Mouse (Mus musculus) hindbrain, embryonic 10.5 days (tissue): Measurements from ENCODE around the gene H2-T3. TPM values are rescaled to one million over a fixed set of nuclear protein-coding genes. Genes with fewer than 3 reads are reported as not detected.
"Not testable (repeated sequence)": the region's sequence is repeated elsewhere in the genome, so short reads cannot be mapped to it uniquely, and the experiment has no call there.

Experiments
- DNase-seq: peaks from one replicate; pipeline ENCODE4 v3.0.0-alpha.2; 2017; ENCODE audit warnings: low spot score
- H3K27ac ChIP-seq: fragments of 300-500 bp; sonication (generic); 2 replicates; pipeline ENCODE4 v1.5.1; 2016; ENCODE audit warnings: mild to moderate bottlenecking, moderate library complexity
- H3K27me3 ChIP-seq: fragments of 300-500 bp; sonication (generic); 2 replicates; pipeline ENCODE4 v1.6.1; 2016; ENCODE audit warnings: mild to moderate bottlenecking; ENCODE audit not compliant: poor library complexity, insufficient read depth, severe bottlenecking
- H3K36me3 ChIP-seq: fragments of 300-500 bp; sonication (generic); 2 replicates; pipeline ENCODE4 v1.6.1; 2016; ENCODE audit warnings: mild to moderate bottlenecking, moderate library complexity
- H3K4me1 ChIP-seq: fragments of 300-500 bp; sonication (generic); replicated peaks from 2 replicates; pipeline ENCODE4 v1.6.1; 2016; ENCODE audit warnings: mild to moderate bottlenecking
- H3K4me3 ChIP-seq: fragments of 300-500 bp; sonication (generic); 2 replicates; pipeline ENCODE4 v1.5.1; 2016; ENCODE audit warnings: mild to moderate bottlenecking, moderate library complexity
- H3K9me3 ChIP-seq: fragments of 300-500 bp; sonication (generic); 2 replicates; pipeline ENCODE4 v1.6.1; 2016; ENCODE audit warnings: mild to moderate bottlenecking, moderate library complexity
- WGBS: fragments of 180-500 bp; shearing (Covaris S2); methylation state at CpG from one replicate; pipeline ENCODE4 v1.1.7; 2016; 5-methylcytosine and 5-hydroxymethylcytosine counted together
- polyA plus RNA-seq: library from polyadenylated mRNA; unstranded; fragments of >200 nt; fragmentation: Nextera tagmentation; extraction: Ambion mirVana; gene quantifications from 2 replicates; pipeline ENCODE4 v1.2.1, GENCODE M21; 2016

H2-T3 gene
- polyA plus RNA-seq, 1 experiment from 2014 or later, result not detected

DNA sequence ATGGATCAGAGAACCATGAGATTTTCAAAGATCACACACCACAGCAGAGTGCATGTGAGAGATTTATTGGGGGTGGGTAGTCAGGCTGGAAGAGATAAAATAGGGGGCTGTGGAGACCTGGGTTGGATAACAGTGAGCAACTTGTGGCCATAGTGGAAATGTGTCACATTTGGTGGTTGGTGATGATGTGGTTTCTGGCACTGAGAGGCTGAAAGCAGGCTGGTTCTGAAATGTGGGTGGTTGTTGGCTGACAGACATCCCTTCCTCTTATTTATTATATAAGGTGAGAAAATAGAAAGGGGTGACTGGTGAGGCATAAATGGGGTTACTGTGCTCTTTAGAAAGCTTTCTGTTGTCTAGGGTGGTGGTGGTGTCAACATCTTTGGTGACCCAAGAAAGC lies 20.3 kb downstream of the H2-T3 start:
- no peak for DNase-seq
- no peaks in the 10 kb centered on the region for H3K9me3 ChIP-seq
- H3K27ac ChIP-seq, result no peak overlapping the region
- peaks cover 11% of the 10 kb centered on the region; the same call in 1 of the 2 replicates for H3K4me1 ChIP-seq
- H3K36me3 ChIP-seq, result no peaks in the 10 kb centered on the region
- H3K27me3 ChIP-seq, result peaks cover 56% of the 10 kb centered on the region
- no peak overlapping the region for H3K4me3 ChIP-seq

DNA sequence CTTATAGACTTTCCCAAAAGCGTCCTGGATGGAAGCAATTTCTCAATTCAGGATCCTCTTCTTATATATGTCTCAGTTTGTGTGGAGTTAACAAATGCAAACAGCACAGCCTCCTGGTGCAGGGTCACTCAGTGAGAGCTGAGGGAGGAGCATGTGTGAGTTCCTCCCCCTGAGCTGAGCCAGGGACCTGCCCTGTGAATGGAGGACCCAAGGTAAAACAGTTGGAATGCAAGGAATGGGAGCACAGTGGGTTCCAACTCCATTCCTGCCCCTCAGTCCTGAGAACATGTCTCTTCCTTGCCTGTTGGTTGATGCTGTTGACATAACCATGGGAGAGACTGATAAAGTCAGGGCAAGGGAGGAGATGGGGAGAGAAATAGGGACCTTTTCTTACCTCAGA lies 21.0 kb downstream of the H2-T3 start:
- 25% methylated on average over 1 of the region's 1 CpGs for WGBS
- not testable (repeated sequence) for H3K27ac ChIP-seq, H3K9me3 ChIP-seq, DNase-seq, H3K4me3 ChIP-seq, H3K36me3 ChIP-seq
- Histone ChIP-seq H3K4me1 (peaks cover 11% of the 10 kb centered on the region; the same call in 1 of the 2 replicates), H3K27me3 (peaks cover 63% of the 10 kb centered on the region)

DNA sequence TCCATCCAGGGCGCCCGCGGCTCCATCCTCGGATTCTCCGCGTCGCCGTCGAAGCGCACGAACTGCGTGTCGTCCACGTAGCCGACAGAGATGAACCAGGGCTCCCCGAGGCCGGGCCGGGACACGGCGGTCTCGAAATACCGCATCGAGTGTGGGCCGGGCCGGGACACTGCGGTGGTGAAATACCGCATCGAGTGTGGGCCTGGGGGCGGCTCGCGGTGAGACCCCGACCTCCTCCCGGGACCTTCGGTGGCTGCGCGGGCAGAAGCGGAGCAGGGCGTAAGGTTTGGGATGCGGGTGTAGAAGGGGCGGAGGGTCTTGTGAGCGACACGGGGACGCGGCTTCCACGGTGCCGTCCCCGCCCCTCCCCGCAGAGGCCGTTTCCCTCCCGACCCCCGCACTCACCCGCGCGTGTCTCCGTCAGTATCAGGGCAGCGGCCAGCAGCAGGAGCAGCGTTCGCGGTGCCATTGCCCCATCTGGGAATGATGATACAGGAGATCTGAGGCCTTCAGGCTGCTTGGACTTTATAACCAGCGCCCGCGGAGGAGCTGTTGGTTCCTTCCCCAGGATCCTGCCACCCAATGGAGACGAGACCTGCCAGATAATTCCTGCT lies 21.9 kb downstream of the H2-T3 start, which contains the start of gene Gm8909:
Gm8909 (minus strand) TSS at position 499 of the 614 bp plus-strand sequence.
- Histone ChIP-seq H3K9me3 (no peaks in the 10 kb centered on the region), H3K36me3 (no peaks in the 10 kb centered on the region), H3K27me3 (peaks cover 72% of the 10 kb centered on the region), H3K4me3 (peak within 1 kb of the TSS; percentile 42), H3K27ac (no peak within 1 kb of the TSS), H3K4me1 (peaks cover 11% of the 10 kb centered on the region; the same call in 1 of the 2 replicates)
- DNase-seq, result no peak
- 1% methylated on average over 63 of the region's 63 CpGs for WGBS

DNA sequence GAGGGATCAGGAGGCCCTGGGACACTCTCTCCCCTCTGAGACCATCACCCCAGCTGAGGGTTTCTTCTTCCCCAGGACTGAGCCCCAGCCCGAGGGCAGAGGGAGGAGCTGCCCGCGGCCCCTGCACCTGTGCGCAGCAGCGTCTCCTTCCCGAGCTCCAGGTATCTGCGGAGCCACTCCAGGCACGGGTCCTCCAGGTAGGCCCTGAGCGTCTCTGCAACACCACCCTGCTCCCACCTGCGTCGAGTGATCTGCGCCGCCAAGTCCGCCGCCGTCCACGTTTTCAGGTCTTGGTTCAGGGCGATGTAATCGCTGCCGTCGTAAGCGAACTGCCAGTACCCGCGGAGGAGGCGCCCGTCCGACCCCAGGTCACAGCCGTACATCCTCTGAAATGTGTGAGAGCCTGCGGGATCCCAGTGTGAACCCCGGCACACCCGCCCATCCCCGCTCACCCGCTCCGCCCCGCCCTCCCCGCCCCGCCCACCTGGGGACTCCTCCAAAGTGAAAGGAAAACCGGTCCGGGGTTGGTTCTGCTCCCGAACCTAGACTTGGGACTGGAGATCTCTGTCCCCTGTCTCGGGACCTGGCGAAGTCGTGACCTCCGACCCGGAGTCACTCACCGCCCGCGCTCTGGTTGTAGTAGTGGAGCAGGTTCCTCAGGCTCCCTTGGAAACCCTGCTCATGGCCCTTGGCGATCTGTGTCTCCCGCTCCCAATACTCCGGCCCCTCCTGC lies 22.6 kb downstream of the H2-T3 start:
- Histone ChIP-seq H3K27me3 (peaks cover 79% of the 10 kb centered on the region), H3K27ac (no peak overlapping the region), H3K9me3 (no peaks in the 10 kb centered on the region), H3K4me1 (peaks cover 11% of the 10 kb centered on the region; the same call in 1 of the 2 replicates), H3K4me3 (peak overlapping the region; percentile 42), H3K36me3 (no peaks in the 10 kb centered on the region)
- WGBS, result 1% methylated on average over 51 of the region's 51 CpGs
- DNase-seq, result no peak

DNA sequence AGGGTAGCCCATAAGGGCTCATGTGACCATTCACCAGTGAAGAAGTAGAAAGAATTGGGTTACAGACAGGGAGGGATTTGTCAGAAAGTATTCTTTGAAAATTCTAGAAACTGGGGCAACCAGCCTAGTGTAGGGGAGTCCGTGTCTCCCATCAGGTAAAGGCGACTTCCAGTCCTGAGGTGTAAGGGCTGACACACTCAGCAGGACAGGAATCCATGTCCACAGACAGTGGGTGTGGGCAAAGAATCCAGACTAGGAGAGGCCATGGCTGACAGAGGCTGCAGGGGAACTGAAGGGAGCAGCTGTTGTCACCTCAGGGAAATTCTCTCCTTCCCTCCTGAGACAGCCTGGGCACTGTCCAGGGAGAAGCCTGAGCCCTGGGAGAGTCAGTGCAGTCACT lies 23.2 kb downstream of the H2-T3 start:
- not testable (repeated sequence) for H3K9me3 ChIP-seq, DNase-seq, H3K36me3 ChIP-seq, H3K27ac ChIP-seq, H3K4me3 ChIP-seq
- WGBS, result 19% methylated on average over 2 of the region's 2 CpGs
- Histone ChIP-seq H3K27me3 (peaks cover 85% of the 10 kb centered on the region), H3K4me1 (peaks cover 11% of the 10 kb centered on the region; the same call in 1 of the 2 replicates)

DNA sequence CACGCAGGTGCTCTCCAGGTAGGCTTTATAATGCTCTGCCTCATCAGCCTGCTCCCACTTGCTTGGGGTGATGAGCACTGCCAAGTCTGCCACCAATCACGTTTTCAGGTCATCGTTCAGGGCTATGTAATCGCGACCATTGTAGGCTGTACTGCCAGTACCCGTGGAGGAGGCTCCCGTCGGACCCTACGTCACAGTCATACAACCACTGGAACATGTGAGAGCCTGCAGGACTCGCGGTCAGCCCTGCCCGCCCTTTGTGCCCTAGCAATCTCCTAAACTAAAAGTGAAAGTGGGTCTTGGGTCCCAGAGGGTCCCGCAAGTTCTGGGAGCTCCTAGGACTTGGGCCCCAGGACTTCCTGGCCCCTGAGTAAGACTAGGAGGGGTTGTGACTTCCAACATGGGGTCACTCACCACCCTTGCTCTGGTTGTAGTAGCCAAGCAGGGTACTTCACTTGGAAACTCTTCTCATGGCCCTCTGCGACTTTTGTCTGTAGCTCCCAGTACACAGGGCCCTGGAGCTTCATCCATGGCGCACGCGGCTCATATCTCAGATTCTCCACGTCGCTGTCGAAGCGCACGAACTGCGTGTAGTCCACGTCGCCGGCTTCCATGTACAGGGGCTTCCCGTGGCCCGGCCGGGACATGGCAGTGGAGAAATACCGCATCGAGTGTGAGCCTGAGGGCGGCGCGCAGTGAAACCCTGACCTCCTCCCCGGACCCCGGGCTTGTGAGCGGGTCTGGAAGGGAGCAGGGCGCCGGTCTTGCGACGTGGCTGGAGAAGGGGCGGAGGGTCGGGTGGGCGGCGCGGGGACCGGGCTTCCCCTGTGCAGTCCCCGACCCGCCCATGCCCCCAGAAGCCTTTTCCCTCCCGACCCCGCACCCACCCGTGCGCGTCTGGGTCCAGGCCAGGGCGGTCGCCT lies 28.7 kb downstream of the H2-T3 start:
- peak; percentile 35 for DNase-seq
- Histone ChIP-seq H3K9me3 (no peaks in the 10 kb centered on the region), H3K36me3 (no peaks in the 10 kb centered on the region), H3K27me3 (peaks cover 98% of the 10 kb centered on the region), H3K4me3 (peak overlapping the region; percentile 20), H3K27ac (no peak overlapping the region), H3K4me1 (peaks cover 13% of the 10 kb centered on the region)
- 2% methylated on average over 55 of the region's 56 CpGs for WGBS

DNA sequence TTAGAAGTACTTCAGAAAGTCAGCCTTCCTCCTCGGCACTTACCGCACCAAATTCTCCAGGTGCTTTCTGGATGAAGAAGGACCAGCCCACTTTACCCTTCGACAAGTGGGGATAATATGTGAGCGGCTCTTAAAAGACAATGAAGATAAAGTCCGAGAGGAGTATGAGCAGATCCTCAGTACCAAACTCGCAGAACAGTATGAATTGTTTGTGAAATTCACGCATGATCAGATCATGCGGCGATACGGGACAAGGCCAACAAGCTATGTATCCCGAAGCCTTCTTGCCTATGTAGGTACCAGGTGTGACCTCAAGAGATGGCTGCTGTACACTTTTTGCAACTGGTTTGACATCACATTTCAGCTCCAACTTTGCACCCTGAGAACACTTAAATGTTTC lies 31.8 kb downstream of the H2-T3 start:
- Histone ChIP-seq H3K4me1 (peaks cover 13% of the 10 kb centered on the region), H3K27me3 (peaks cover 98% of the 10 kb centered on the region), H3K4me3 (peak overlapping the region; percentile 39; the same call in 1 of the 2 replicates)
- H3K27ac ChIP-seq, H3K9me3 ChIP-seq, DNase-seq, H3K36me3 ChIP-seq: not testable (repeated sequence)
- WGBS, result 9% methylated on average over 11 of the region's 11 CpGs

DNA sequence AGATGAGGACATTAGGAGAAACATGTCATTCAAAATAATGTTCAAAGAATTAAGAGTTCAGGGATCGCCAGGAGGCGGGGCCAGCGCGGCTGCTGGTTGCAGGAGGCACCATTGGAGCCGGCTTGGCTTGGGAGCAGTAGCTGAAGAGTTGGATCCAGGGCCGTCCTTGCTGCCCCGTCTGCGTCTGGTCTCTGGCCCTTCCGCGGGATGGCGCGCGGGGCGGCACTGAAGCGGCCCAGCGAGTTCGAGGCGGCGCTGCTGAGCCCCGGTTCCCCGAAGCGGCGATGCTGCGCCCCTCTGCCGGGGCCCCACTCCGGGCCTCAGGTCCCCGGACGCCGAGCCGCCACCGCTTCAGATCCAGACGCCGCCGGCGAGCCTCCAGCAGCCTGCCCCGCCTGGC lies 32.3 kb downstream of the H2-T3 start:
- peak; percentile 44 for DNase-seq
- peak overlapping the region; percentile 39 for H3K4me3 ChIP-seq
- H3K36me3 ChIP-seq, H3K27ac ChIP-seq, H3K9me3 ChIP-seq: not testable (repeated sequence)
- under 1% methylated on average over 36 of the region's 36 CpGs for WGBS
- H3K27me3 ChIP-seq, result peaks cover 98% of the 10 kb centered on the region
- H3K4me1 ChIP-seq, result peaks cover 13% of the 10 kb centered on the region

DNA sequence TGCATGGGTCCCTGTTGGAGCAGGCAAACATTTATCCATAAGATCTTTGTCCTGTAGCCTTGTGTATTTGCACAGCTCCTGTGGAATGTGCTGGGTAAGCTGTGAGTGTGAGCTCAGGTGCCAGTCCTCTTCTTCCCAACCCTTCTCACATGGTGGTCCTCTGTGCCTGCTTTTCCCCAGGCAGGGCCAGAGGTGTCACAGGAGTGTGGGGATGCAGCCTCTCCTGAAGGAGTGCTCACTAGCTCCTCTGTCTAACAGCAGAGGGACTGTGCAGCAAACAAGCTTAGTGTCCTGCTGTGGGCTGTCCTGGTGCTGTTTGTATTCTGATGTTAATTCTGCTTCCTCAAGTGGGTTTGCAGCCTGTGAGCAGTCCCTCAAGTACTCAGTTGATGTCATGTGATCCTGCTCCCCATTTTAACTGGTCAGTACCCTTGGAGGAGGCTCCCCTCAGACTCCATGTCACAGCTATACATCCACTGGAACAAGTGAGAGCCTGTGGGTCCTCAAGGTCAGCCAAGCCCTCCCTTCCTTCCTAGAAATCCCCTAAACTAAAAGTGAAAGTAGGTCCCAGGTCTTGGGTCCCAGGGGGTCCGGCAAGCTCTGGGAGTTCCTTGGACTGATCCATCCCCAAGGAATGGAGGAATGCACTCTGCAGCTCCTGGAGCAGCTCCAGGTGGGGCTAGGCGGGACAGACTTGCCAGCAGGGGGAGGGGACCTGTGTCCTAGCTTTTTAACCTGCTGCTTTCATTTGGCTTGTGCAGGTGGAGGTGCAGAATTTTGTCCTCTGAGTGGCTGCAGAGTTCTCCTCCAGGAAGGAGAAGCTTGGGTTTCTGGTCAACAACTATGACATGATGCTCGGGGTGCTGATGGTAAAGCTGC lies 35.6 kb downstream of the H2-T3 start:
- Histone ChIP-seq H3K4me3 (no peak overlapping the region), H3K4me1 (peaks cover 3% of the 10 kb centered on the region; the same call in 1 of the 2 replicates), H3K36me3 (no peaks in the 10 kb centered on the region), H3K27ac (no peak overlapping the region), H3K27me3 (peaks cover 82% of the 10 kb centered on the region), H3K9me3 (no peaks in the 10 kb centered on the region)
- DNase-seq, result no peak
- 16% methylated on average over 3 of the region's 3 CpGs for WGBS

DNA sequence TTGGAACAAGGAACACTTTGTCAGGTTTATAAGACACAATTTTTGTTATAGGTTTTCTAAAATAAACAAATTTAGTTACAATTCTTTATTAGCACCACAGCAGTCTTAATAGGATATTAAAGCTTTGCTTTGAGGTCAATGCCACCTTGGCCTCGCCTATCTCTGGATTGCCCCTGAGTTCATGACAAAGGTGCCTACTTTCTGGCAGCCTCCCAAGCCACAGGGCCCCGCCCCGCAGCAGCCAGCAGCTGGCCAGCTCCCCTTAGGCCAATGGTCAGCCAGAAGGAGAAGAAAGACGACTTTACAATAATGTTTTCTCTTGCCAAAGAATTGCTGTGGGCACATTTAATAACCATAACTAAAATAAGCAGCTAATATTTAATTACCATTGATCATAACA lies 38.9 kb downstream of the H2-T3 start:
- H3K27me3 ChIP-seq, result peaks cover 77% of the 10 kb centered on the region
- DNase-seq, H3K4me3 ChIP-seq, H3K36me3 ChIP-seq, H3K4me1 ChIP-seq, H3K27ac ChIP-seq, H3K9me3 ChIP-seq: not testable (repeated sequence)
- 58% methylated on average over 4 of the region's 4 CpGs for WGBS

DNA sequence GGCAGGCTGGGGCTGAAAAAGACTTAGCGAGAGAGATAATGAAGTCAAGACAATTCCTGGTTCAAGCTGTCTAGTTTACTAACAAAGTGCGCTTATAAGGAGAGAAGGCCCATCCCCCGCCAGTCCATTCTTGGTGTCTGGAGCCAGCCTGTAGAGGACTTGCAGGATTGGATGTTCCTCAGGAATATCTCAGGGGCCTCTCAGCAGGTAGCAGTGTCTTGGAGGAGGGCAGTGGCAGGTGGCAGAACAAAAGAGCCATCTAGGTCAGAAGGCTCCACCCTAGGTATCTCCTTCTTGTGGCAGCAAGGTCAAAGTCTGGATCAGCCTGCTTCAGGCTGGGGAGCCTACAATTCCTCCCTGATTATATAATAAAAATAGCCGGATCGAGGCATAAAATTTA lies 41.6 kb downstream of the H2-T3 start:
- WGBS, result 72% methylated on average over 5 of the region's 5 CpGs
- not testable (repeated sequence) for H3K4me3 ChIP-seq, H3K36me3 ChIP-seq, DNase-seq, H3K4me1 ChIP-seq, H3K27ac ChIP-seq, H3K9me3 ChIP-seq
- H3K27me3 ChIP-seq, result peaks cover 75% of the 10 kb centered on the region

DNA sequence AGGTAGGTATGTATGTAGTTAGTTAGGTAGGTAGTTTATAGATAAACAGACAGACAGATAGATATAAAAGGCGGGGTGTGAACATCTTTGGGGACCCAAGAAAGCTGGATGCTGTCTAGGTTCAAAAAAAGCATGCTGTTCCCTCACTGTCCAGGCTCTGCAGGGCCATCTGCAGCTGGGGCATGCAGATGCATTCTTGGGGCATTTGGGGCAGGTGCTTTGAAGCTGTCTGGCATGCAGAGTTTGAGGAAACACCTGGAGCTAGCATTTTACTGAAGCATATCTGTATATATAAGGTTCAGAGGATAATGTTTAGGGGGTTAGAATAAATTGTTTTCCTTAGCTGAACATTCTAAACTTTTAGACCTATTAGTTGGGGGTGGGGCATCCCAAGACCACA lies 43.1 kb downstream of the H2-T3 start:
- not testable (repeated sequence) for DNase-seq, H3K27ac ChIP-seq, H3K36me3 ChIP-seq, H3K4me3 ChIP-seq, H3K4me1 ChIP-seq, H3K9me3 ChIP-seq
- WGBS, result 81% methylated on average over 1 of the region's 1 CpGs
- peaks cover 75% of the 10 kb centered on the region for H3K27me3 ChIP-seq
